Mouse (Mus musculus): Measurements from ENCODE around the gene Dpysl5.

GRCm38 (mm10) chr5:30713691-30714090, 2.3 kb downstream of the Dpysl5 start:
- TF ChIP-seq POLR2A (IDR thresholded peaks at IDR 0.05; ENCODE audit: insufficient read depth, low read depth, low read length), result no peak
- no peak for TF ChIP-seq CTCF (IDR thresholded peaks at IDR 0.05; ENCODE audit: insufficient read depth, low read depth, low read length)

All from olfactory bulb, adult 2 months (tissue).